Mouse (Mus musculus): ENCODE results near the gene Chil1. TPM values are rescaled to one million over a fixed set of nuclear protein-coding genes. Genes with fewer than 3 reads are reported as not detected.

The Chil1 gene
- polyA plus RNA-seq, 1 experiment from 2014 or later = 1.5 TPM

Other genes starting within 250 kb of the Chil1 start
- gene Fmod, start 144.9 kb upstream of the Chil1 start, polyA plus RNA-seq (2016; fragmentation: Nextera tagmentation; extraction: Ambion mirVana) = 3.6 and 9.8 TPM in 2 replicates
- gene Btg2, start 103.1 kb upstream of the Chil1 start, polyA plus RNA-seq (2016; fragmentation: Nextera tagmentation; extraction: Ambion mirVana) = 100.0 and 117 TPM in 2 replicates
- not detected in 2 replicates for gene Chit1, start 70.9 kb upstream of the Chil1 start, polyA plus RNA-seq (2016; fragmentation: Nextera tagmentation; extraction: Ambion mirVana)
- gene Mybph, start 11.3 kb downstream of the Chil1 start, polyA plus RNA-seq (2016; fragmentation: Nextera tagmentation; extraction: Ambion mirVana) = 0.21 and 0.39 TPM in 2 replicates
- gene Adora1, start 53.3 kb downstream of the Chil1 start, polyA plus RNA-seq (2016; fragmentation: Nextera tagmentation; extraction: Ambion mirVana) = 0.37 and 0.46 TPM in 2 replicates
- gene Myog, start 107.8 kb downstream of the Chil1 start, polyA plus RNA-seq (2016; fragmentation: Nextera tagmentation; extraction: Ambion mirVana) = 0.14 and 0.33 TPM in 2 replicates
- gene Ppfia4, start 150.8 kb downstream of the Chil1 start, polyA plus RNA-seq (2016; fragmentation: Nextera tagmentation; extraction: Ambion mirVana) = 3.2 and 4.1 TPM in 2 replicates
- 108 and 132 TPM in 2 replicates for gene Tmem183a, start 179.8 kb downstream of the Chil1 start, polyA plus RNA-seq (2016; fragmentation: Nextera tagmentation; extraction: Ambion mirVana)
- gene 4933406M09Rik, start 203.8 kb downstream of the Chil1 start, polyA plus RNA-seq (2016; fragmentation: Nextera tagmentation; extraction: Ambion mirVana) = not detected in 2 replicates
- 27.3 and 31.2 TPM in 2 replicates for gene Cyb5r1, start 223.4 kb downstream of the Chil1 start, polyA plus RNA-seq (2016; fragmentation: Nextera tagmentation; extraction: Ambion mirVana)
- 77.1 and 77.8 TPM in 2 replicates for gene Adipor1, start 233.2 kb downstream of the Chil1 start, polyA plus RNA-seq (2016; fragmentation: Nextera tagmentation; extraction: Ambion mirVana)